Mouse (Mus musculus) cortical plate, adult 2 months (tissue): ENCODE measurements around the gene Son.
A peak's percentile ranks its signal among the peaks of the same experiment; 100 is the strongest.

Source experiments
- CTCF ChIP-seq: fragments of 200-500 bp; IDR thresholded peaks from 2 replicates; pipeline ENCODE4 v1.5.1; 2011; ENCODE audit warnings: mild to moderate bottlenecking, control low read depth, low read length; ENCODE audit not compliant: insufficient read depth; ENCODE audit errors: extremely low read depth
- POLR2A ChIP-seq: fragments of 200-500 bp; IDR thresholded peaks from 2 replicates; pipeline ENCODE4 v1.6.1; 2011; ENCODE audit warnings: mild to moderate bottlenecking, low read length, control low read depth; ENCODE audit not compliant: insufficient read depth; ENCODE audit errors: extremely low read depth

- no peak for TF ChIP-seq CTCF
- peak; percentile 97 for TF ChIP-seq POLR2A
Observed at GRCm38 (mm10) chr16:91646681-91647419, 456 bp upstream of the Son start, which contains the start of gene Gart.
